In genomic region chr4:134505966-134506594, GRCm38 (mm10) we compare ENCODE assay signal across 17 mouse cellular contexts. TPM values are rescaled to one million over a fixed set of nuclear protein-coding genes. Genes with fewer than 3 reads are reported as not detected.
DNase-seq lines count a peak whose midpoint lies in the region; ATAC-seq and TF ChIP-seq lines count a peak whose summit lies in the region.
"Had no signal": no experiment of that assay in that cellular context is flagged by ENCODE, and none has a peak within 500 bp of the region (broad histone marks: within the 10 kb centered on the region; RNA-seq: fewer than 3 reads in every experiment).

No protein-coding gene starts in this region.

- 63% methylated on average over 3 of the region's 4 CpGs for WGBS in heart, embryonic 10.5 days

- no peak for TF ChIP-seq CTCF in G1E (IDR thresholded peaks at IDR 0.05; ENCODE audit: low read depth, low read length)

- peak; percentile 88 for DNase-seq in heart, embryonic 10.5 days (ENCODE audit: low spot score)
- no peak for DNase-seq in heart, postnatal 36 days
- DNase-seq in G1E (ENCODE audit: low spot score) (peak; percentile 86), liver (peak; percentile 80)
- DNase-seq in right cerebral cortex, adult 2 months (ENCODE audit: low spot score in 2 of 2): no peak
- no peak for DNase-seq in frontal cortex, postnatal 14 days (ENCODE audit: low spot score in 2 of 2)
- no peak for DNase-seq in gastrocnemius, postnatal 36 days
- DNase-seq: heart, adult 2 months; heart, postnatal 4 days; midbrain, embryonic 14.5 days; thymus, postnatal 14 days had no signal

- H3K27me3 ChIP-seq in heart, embryonic 10.5 days (ENCODE audit: insufficient read depth, poor library complexity, severe bottlenecking): no peaks in the 10 kb centered on the region
- no peaks in the 10 kb centered on the region for H3K27me3 ChIP-seq in G1E (ENCODE audit: insufficient read depth, low read length)
- H3K27me3 ChIP-seq: forebrain, embryonic 12.5 days; limb, embryonic 12.5 days had no signal

- H3K36me3 ChIP-seq in heart, embryonic 10.5 days: peaks cover 14% of the 10 kb centered on the region
- H3K36me3 ChIP-seq in G1E (replicated peaks): peaks cover 51% of the 10 kb centered on the region
- H3K36me3 ChIP-seq: limb, embryonic 12.5 days had no signal

- H3K4me3 ChIP-seq in heart, embryonic 10.5 days: no peak overlapping the region
- no peak overlapping the region; the same call in 1 of the 2 replicates for H3K4me3 ChIP-seq in G1E (ENCODE audit: low read depth, low read length)
- H3K4me3 ChIP-seq: forebrain, embryonic 12.5 days; heart, adult 2 months; left cerebral cortex, adult 2 months; limb, embryonic 12.5 days had no signal

- peak; percentile 93 for ATAC-seq in G1E (ENCODE audit: extremely low read depth, insufficient number of reproducible peaks, low FRiP score, poor library complexity, severe bottlenecking)
- ATAC-seq in megakaryocyte, adult 5-6 weeks (ENCODE audit: poor library complexity, severe bottlenecking): peak; percentile 52
- ATAC-seq: inflammation-experienced regulatory T-cells, adult 6 months had no signal

- intact Hi-C loops in heart, postnatal 36 days (cut with DNase I): no loop called here
- intact Hi-C loops in gastrocnemius, postnatal 36 days (cut with DNase I): no loop called here

- peak overlapping the region; percentile 22; the same call in 1 of the 2 replicates for H3K27ac ChIP-seq in heart, embryonic 10.5 days
- H3K27ac ChIP-seq: forebrain, embryonic 12.5 days; heart, adult 2 months; left cerebral cortex, adult 2 months; limb, embryonic 12.5 days had no signal

- no peaks in the 10 kb centered on the region for H3K9me3 ChIP-seq in heart, embryonic 10.5 days
- no peaks in the 10 kb centered on the region for H3K9me3 ChIP-seq in G1E (replicated peaks)
- H3K9me3 ChIP-seq: forebrain, embryonic 12.5 days; limb, embryonic 12.5 days had no signal

- peaks cover 17% of the 10 kb centered on the region for H3K4me1 ChIP-seq in heart, embryonic 10.5 days
- peaks cover 60% of the 10 kb centered on the region for H3K4me1 ChIP-seq in G1E (ENCODE audit: insufficient read depth, low read depth, low read length)
- H3K4me1 ChIP-seq: limb, embryonic 12.5 days had no signal

RNA-seq across cellular contexts. Expression of gene Aunip, which starts 4.7 kb away (rescaled TPM):
- polyA plus RNA-seq in heart, embryonic 10.5 days (2016; fragmentation: Nextera tagmentation; extraction: Ambion mirVana): 16.1 and 17.2 TPM in 2 replicates
- total RNA-seq in heart, postnatal 36 days (2021): under 1 TPM in 1 of 2 experiments, not detected in 1; 0.22 TPM
- total RNA-seq in G1E (2014; fragmentation: Nextera tagmentation) (8.5 and 12.1 TPM in 2 replicates), G1E (2017) (18.7 and 20.2 TPM in 2 replicates)
- 7.1 and 8.1 TPM in 2 replicates for polyA plus RNA-seq in G1E (2012)
- 3.7 and 3.9 TPM in 2 replicates for total RNA-seq in megakaryocyte, adult 5-6 weeks (2015)
- 12.6 and 17.0 TPM in 2 replicates for total RNA-seq in megakaryocyte, adult 5-6 weeks (2017)
- under 1 TPM in 1 of 2 experiments, not detected in 1; 0.20 TPM for total RNA-seq in gastrocnemius, postnatal 36 days (2021)
- total RNA-seq: gastrocnemius, adult 18-20 months had no signal
- polyA plus RNA-seq: heart, adult 2 months had no signal

RNA-seq across cellular contexts. Expression of gene Paqr7, which starts 9.6 kb away (rescaled TPM):
- 7.8 and 14.5 TPM in 2 replicates for polyA plus RNA-seq in heart, embryonic 10.5 days (2016; fragmentation: Nextera tagmentation; extraction: Ambion mirVana)
- total RNA-seq in heart, postnatal 36 days (2021): 10 to 100 TPM; 19.0 to 24.0 TPM
- total RNA-seq in G1E (2014; fragmentation: Nextera tagmentation): 6.0 and 10.3 TPM in 2 replicates
- total RNA-seq in G1E (2017): 7.0 and 9.2 TPM in 2 replicates
- 13.1 and 14.8 TPM in 2 replicates for polyA plus RNA-seq in G1E (2012)
- total RNA-seq in megakaryocyte, adult 5-6 weeks (2015): 10.7 and 11.7 TPM in 2 replicates
- total RNA-seq in megakaryocyte, adult 5-6 weeks (2017): 17.0 and 17.6 TPM in 2 replicates
- total RNA-seq in gastrocnemius, postnatal 36 days (2021): 1 to 10 TPM; 2.4 to 3.0 TPM

RNA-seq across cellular contexts. Expression of gene Mtfr1l, which starts 29.1 kb away (rescaled TPM):
- polyA plus RNA-seq in heart, embryonic 10.5 days (2016; fragmentation: Nextera tagmentation; extraction: Ambion mirVana): 155 and 166 TPM in 2 replicates
- 100 to 1,000 TPM; 178 to 188 TPM for total RNA-seq in heart, postnatal 36 days (2021)
- total RNA-seq in G1E (2014; fragmentation: Nextera tagmentation): 103 and 119 TPM in 2 replicates
- 55.6 and 68.0 TPM in 2 replicates for total RNA-seq in G1E (2017)
- polyA plus RNA-seq in G1E (2012): 54.5 and 59.1 TPM in 2 replicates
- 40.4 and 48.1 TPM in 2 replicates for total RNA-seq in megakaryocyte, adult 5-6 weeks (2015)
- 33.6 and 38.3 TPM in 2 replicates for total RNA-seq in megakaryocyte, adult 5-6 weeks (2017)
- 100 to 1,000 TPM; 124 to 130 TPM for total RNA-seq in gastrocnemius, postnatal 36 days (2021)

RNA-seq across cellular contexts. Expression of gene Stmn1, which starts 38.0 kb away (rescaled TPM):
- 838 and 1,170 TPM in 2 replicates for polyA plus RNA-seq in heart, embryonic 10.5 days (2016; fragmentation: Nextera tagmentation; extraction: Ambion mirVana)
- 10 to 100 TPM; 28.4 to 28.9 TPM for total RNA-seq in heart, postnatal 36 days (2021)
- total RNA-seq in G1E (2014; fragmentation: Nextera tagmentation) (171 and 196 TPM in 2 replicates), G1E (2017) (804 and 935 TPM in 2 replicates)
- polyA plus RNA-seq in G1E (2012): 93.2 and 179 TPM in 2 replicates
- total RNA-seq in megakaryocyte, adult 5-6 weeks (2015): 563 and 570 TPM in 2 replicates
- total RNA-seq in megakaryocyte, adult 5-6 weeks (2017): 790 and 821 TPM in 2 replicates
- total RNA-seq in gastrocnemius, postnatal 36 days (2021): 1 to 10 TPM; 8.0 TPM

RNA-seq across cellular contexts. Expression of gene Selenon, which starts 45.9 kb away (rescaled TPM):
- polyA plus RNA-seq in heart, embryonic 10.5 days (2016; fragmentation: Nextera tagmentation; extraction: Ambion mirVana): 8.0 and 9.0 TPM in 2 replicates
- total RNA-seq in heart, postnatal 36 days (2021): 10 to 100 TPM; 19.8 to 21.1 TPM
- total RNA-seq in G1E (2014; fragmentation: Nextera tagmentation) (not detected in 2 replicates), G1E (2017) (0.05 and 0.12 TPM in 2 replicates)
- polyA plus RNA-seq in G1E (2012): 0.04 TPM in 1 of 2 replicates, not detected in the other
- total RNA-seq in megakaryocyte, adult 5-6 weeks (2015): 24.9 and 25.4 TPM in 2 replicates
- total RNA-seq in megakaryocyte, adult 5-6 weeks (2017): 6.3 and 8.2 TPM in 2 replicates
- 1 to 10 TPM; 4.9 to 6.1 TPM for total RNA-seq in gastrocnemius, postnatal 36 days (2021)

Comparison
In these comparisons a context has a peak if more than half of its experiments do, and no peak if none do; other contexts are left out.
1. DNase-seq: peak in heart, embryonic 10.5 days (single experiment), G1E (single experiment) and liver (single experiment); none in heart, postnatal 36 days (0 of 2), right cerebral cortex, adult 2 months (0 of 2), frontal cortex, postnatal 14 days (0 of 2) and gastrocnemius, postnatal 36 days (0 of 2).